Mouse (Mus musculus) forebrain, embryonic 13.5 days (tissue): ENCODE results near the gene Diaph3. TPM values are rescaled to one million over a fixed set of nuclear protein-coding genes. Genes with fewer than 3 reads are reported as not detected.
A peak's percentile ranks its signal among the peaks of the same experiment; 100 is the strongest.

Source experiments
- ATAC-seq: fragments of 200-750 bp; cut with Nextera tagmentation; 2 replicates; pipeline ENCODE4 v1.8.0; 2017
- H3K27ac ChIP-seq: fragments of 300-500 bp; sonication (generic); 2 replicates; pipeline ENCODE4 v1.5.1; 2015; ENCODE audit warnings: inconsistent platforms, mild to moderate bottlenecking, moderate library complexity
- H3K27me3 ChIP-seq: fragments of 300-500 bp; sonication (generic); 2 replicates; pipeline ENCODE4 v1.6.1; 2015; ENCODE audit warnings: mild to moderate bottlenecking, inconsistent platforms
- H3K36me3 ChIP-seq: fragments of 300-500 bp; sonication (generic); 2 replicates; pipeline ENCODE4 v1.6.1; 2015; ENCODE audit warnings: mild to moderate bottlenecking, inconsistent platforms; ENCODE audit not compliant: poor library complexity, severe bottlenecking
- H3K4me1 ChIP-seq: fragments of 300-500 bp; sonication (generic); 2 replicates; pipeline ENCODE4 v1.6.1; 2015; ENCODE audit warnings: inconsistent platforms
- H3K4me2 ChIP-seq: fragments of 300-500 bp; sonication (generic); 2 replicates; pipeline ENCODE4 v1.6.1; 2015; ENCODE audit warnings: inconsistent platforms, mild to moderate bottlenecking, moderate library complexity
- H3K4me3 ChIP-seq: fragments of 300-500 bp; sonication (generic); 2 replicates; pipeline ENCODE4 v1.5.1; 2015; ENCODE audit warnings: mild to moderate bottlenecking, inconsistent platforms
- H3K9ac ChIP-seq: fragments of 300-500 bp; sonication (generic); 2 replicates; pipeline ENCODE4 v1.6.1; 2015; ENCODE audit warnings: mild to moderate bottlenecking, inconsistent platforms
- H3K9me3 ChIP-seq: fragments of 300-500 bp; sonication (generic); replicated peaks from 2 replicates; pipeline ENCODE4 v1.6.1; 2016; ENCODE audit warnings: inconsistent platforms
- WGBS: fragments of 180-500 bp; shearing (Covaris S2); methylation state at CpG from one replicate; pipeline ENCODE4 v1.1.7; 2015; 5-methylcytosine and 5-hydroxymethylcytosine counted together
- polyA plus RNA-seq: library from polyadenylated mRNA; unstranded; fragments of >200 nt; fragmentation: Nextera tagmentation; extraction: Ambion mirVana; gene quantifications from 2 replicates; pipeline ENCODE4 v1.2.1, GENCODE M21; 2015

Diaph3 gene
- polyA plus RNA-seq, 1 experiment from 2014 or later = 10.9 TPM

GRCm38 (mm10) chr14:86714088-86714690 is 426.8 kb downstream of the Diaph3 start:
- Histone ChIP-seq H3K4me3 (no peak overlapping the region), H3K27ac (no peak overlapping the region), H3K4me1 (no peaks in the 10 kb centered on the region), H3K9ac (no peak overlapping the region), H3K36me3 (no peaks in the 10 kb centered on the region), H3K9me3 (no peaks in the 10 kb centered on the region), H3K4me2 (no peak overlapping the region), H3K27me3 (no peaks in the 10 kb centered on the region)
- 84% methylated on average over 2 of the region's 2 CpGs for WGBS
- ATAC-seq = no peak

GRCm38 (mm10) chr14:86704080-86704479 is 437.0 kb downstream of the Diaph3 start:
- WGBS = 85% methylated on average over 3 of the region's 3 CpGs
- Histone ChIP-seq H3K4me2 (no peak overlapping the region), H3K27me3 (no peaks in the 10 kb centered on the region), H3K27ac (no peak overlapping the region), H3K9me3 (no peaks in the 10 kb centered on the region), H3K4me1 (no peaks in the 10 kb centered on the region), H3K9ac (no peak overlapping the region), H3K36me3 (no peaks in the 10 kb centered on the region), H3K4me3 (no peak overlapping the region)
- ATAC-seq = no peak

DNA sequence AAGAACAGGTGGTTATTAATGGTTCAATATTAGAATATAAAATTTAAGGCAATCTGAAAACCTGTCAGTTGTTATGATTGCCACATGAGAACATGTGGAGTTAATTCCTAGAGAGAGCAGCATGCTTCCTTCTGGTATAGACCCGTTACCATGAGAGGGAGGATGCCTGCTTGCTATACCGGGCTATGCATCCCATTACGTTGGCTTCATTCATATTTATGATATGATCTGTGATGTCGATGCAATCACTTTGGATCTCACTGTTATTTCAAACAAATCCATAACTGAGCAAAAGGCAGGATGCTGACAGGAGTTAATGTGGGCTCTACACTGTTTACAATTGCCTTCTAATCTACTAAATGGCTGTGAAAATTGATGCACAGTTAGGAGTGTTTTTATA is 439.9 kb downstream of the Diaph3 start:
- Histone ChIP-seq H3K27me3 (no peaks in the 10 kb centered on the region), H3K9ac (no peak overlapping the region), H3K4me3 (no peak overlapping the region), H3K9me3 (no peaks in the 10 kb centered on the region), H3K4me2 (no peak overlapping the region), H3K4me1 (no peaks in the 10 kb centered on the region), H3K27ac (no peak overlapping the region), H3K36me3 (no peaks in the 10 kb centered on the region)
- 0 out of 2 replicates have a peak, but pooled peaks have one; percentile 50 for ATAC-seq
- WGBS = 70% methylated on average over 4 of the region's 4 CpGs

DNA sequence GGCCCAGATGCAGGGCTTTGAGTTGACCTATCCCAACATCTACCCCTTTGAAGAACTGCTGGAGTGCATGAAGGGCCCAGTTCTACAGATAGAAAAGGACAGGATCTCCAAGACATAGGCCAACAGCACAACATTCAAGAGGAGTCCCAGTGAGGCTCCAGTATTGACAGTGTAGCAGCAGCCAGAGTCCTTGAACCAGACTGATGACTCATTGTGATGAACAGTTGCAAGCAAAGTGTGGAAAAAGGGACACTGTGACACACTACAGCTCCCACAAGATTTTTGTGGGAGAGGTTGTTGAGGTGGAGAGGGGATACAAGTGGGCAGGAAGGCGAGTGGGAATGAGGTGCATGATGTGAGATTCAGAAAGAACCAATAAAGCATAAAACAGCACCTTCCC is 443.1 kb downstream of the Diaph3 start:
- H3K4me3 ChIP-seq = no peak overlapping the region
- no peaks in the 10 kb centered on the region for H3K4me1 ChIP-seq
- no peak overlapping the region for H3K9ac ChIP-seq
- no peak overlapping the region for H3K4me2 ChIP-seq
- H3K9me3 ChIP-seq = no peaks in the 10 kb centered on the region
- no peak for ATAC-seq
- WGBS = 85% methylated on average over 1 of the region's 1 CpGs
- no peaks in the 10 kb centered on the region for H3K36me3 ChIP-seq
- no peaks in the 10 kb centered on the region for H3K27me3 ChIP-seq
- H3K27ac ChIP-seq = no peak overlapping the region

GRCm38 (mm10) chr14:86692714-86693113 is 448.3 kb downstream of the Diaph3 start:
- H3K9ac ChIP-seq = no peak overlapping the region
- no peaks in the 10 kb centered on the region for H3K4me1 ChIP-seq
- H3K36me3 ChIP-seq = no peaks in the 10 kb centered on the region
- no peak overlapping the region for H3K27ac ChIP-seq
- no peaks in the 10 kb centered on the region for H3K27me3 ChIP-seq
- no peaks in the 10 kb centered on the region for H3K9me3 ChIP-seq
- H3K4me2 ChIP-seq = no peak overlapping the region
- H3K4me3 ChIP-seq = no peak overlapping the region
- 88% methylated on average over 4 of the region's 4 CpGs for WGBS
- ATAC-seq = no peak

DNA sequence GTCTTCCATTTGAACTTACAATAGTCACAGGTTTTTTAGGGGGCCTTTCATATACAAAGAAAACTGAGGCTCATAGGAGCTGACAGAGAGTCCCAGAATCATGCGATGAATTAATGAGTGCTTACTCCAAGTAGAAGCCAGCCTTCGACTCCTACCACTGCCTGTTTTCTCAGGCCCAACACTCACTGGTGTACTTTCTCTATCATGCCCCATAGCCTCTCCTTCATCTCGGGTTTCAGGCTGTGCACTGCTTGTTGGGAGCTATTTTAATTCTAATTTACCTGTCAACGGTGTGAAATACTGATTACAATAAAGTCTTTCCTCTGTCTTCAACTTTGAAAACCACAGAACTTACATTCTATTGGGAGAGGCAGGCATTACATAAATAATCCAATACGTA is 449.7 kb downstream of the Diaph3 start:
- Histone ChIP-seq H3K36me3 (no peaks in the 10 kb centered on the region), H3K27ac (no peak overlapping the region), H3K4me1 (no peaks in the 10 kb centered on the region), H3K4me2 (no peak overlapping the region), H3K27me3 (no peaks in the 10 kb centered on the region), H3K4me3 (no peak overlapping the region), H3K9me3 (no peaks in the 10 kb centered on the region), H3K9ac (no peak overlapping the region)
- no peak for ATAC-seq
- 64% methylated on average over 5 of the region's 5 CpGs for WGBS

- no peaks in the 10 kb centered on the region for H3K27me3 ChIP-seq
- peak overlapping the region; percentile 14 for H3K4me2 ChIP-seq
- peak; percentile 80 for ATAC-seq
- no peaks in the 10 kb centered on the region for H3K36me3 ChIP-seq
- H3K4me1 ChIP-seq = peaks cover 14% of the 10 kb centered on the region
- no peak overlapping the region for H3K4me3 ChIP-seq
- no peaks in the 10 kb centered on the region for H3K9me3 ChIP-seq
- no peak overlapping the region for H3K9ac ChIP-seq
- WGBS = 54% methylated on average over 11 of the region's 11 CpGs
- H3K27ac ChIP-seq = peak overlapping the region; percentile 57; the same call in 1 of the 2 replicates
These were observed 456.2 kb downstream of the Diaph3 start for GRCm38 (mm10) chr14:86684585-86685503.

GRCm38 (mm10) chr14:86681951-86682350 is 459.1 kb downstream of the Diaph3 start:
- Histone ChIP-seq H3K27me3 (no peaks in the 10 kb centered on the region), H3K36me3 (no peaks in the 10 kb centered on the region), H3K4me2 (no peak overlapping the region), H3K9me3 (no peaks in the 10 kb centered on the region), H3K9ac (no peak overlapping the region), H3K27ac (no peak overlapping the region), H3K4me3 (no peak overlapping the region), H3K4me1 (peaks cover 18% of the 10 kb centered on the region)
- no peak for ATAC-seq

DNA sequence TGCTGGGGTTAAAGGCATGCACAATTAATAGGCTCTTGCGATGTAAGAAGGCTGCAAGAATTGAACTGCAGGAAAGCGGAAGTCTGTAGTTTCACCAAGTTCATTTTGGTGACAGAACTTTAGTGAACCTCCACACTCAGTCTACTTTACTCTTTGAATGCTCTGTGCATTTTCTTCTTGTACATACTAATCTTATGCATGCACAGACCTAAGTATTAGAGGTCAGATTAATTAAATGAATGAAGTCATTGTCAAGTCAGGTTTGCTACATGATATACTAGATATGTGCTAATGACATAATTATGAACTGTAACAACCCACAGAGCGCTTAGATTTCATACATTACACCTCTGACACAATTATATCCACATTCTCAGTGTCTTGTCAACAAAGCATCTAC is 462.0 kb downstream of the Diaph3 start:
- no peak overlapping the region for H3K4me2 ChIP-seq
- no peaks in the 10 kb centered on the region for H3K36me3 ChIP-seq
- H3K9ac ChIP-seq = no peak overlapping the region
- no peak overlapping the region for H3K4me3 ChIP-seq
- ATAC-seq = no peak
- H3K27ac ChIP-seq = no peak overlapping the region
- 89% methylated on average over 3 of the region's 3 CpGs for WGBS
- H3K9me3 ChIP-seq = no peaks in the 10 kb centered on the region
- H3K4me1 ChIP-seq = peaks cover 9% of the 10 kb centered on the region
- H3K27me3 ChIP-seq = no peaks in the 10 kb centered on the region

DNA sequence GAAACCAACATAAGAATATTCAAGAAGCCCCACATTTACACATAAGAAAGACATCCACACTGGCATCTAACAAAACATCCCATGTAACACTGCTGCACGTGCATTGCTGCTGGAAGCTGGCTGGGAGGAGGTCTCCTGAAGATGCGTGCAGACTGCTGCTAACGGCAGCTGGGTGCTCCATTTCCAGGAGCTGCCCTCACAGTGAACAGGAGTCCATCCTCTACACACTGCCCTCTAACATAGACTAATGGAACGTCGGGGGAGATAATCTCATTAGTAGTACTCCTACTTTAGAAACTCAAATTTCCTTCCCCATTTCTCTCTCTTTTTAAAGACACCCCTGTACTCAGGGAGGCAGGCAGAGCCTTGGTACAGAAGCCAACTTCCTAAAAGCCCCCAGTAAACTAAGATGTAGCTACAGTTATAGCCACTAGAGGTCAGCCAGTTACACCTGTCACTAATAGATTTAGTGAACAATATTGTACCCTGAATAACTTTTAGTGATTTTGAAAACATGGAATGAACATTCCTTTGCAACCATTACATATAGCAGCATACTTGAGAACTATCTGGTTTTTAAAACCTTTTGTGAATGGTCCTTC is 462.8 kb downstream of the Diaph3 start:
- 47% methylated on average over 5 of the region's 5 CpGs for WGBS
- Histone ChIP-seq H3K27ac (no peak overlapping the region), H3K4me2 (no peak overlapping the region), H3K9ac (no peak overlapping the region), H3K4me3 (no peak overlapping the region), H3K4me1 (peaks cover 9% of the 10 kb centered on the region), H3K36me3 (no peaks in the 10 kb centered on the region), H3K9me3 (no peaks in the 10 kb centered on the region), H3K27me3 (no peaks in the 10 kb centered on the region)
- ATAC-seq = peak; percentile 59; the same call in 1 of the 2 replicates

DNA sequence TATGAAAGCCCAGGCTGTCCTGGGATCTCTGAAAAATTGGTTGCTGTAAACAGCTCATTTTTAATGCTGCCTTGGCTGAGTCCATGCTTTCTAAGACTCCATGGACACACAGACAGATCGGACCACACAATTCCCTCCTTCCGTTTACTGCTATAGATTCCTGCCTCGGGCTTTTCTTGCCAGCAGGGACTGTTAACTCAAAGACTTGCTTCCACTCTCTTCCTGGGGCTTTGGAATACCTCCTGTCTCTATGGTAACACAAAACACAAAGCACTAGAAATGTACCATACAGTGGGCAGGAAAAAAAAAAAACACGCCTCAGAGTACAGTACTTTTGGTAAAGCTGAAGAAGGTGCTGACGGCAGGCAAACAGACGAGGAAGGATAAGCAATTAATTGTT is 464.0 kb downstream of the Diaph3 start:
- Histone ChIP-seq H3K4me3 (no peak overlapping the region), H3K36me3 (no peaks in the 10 kb centered on the region), H3K4me1 (peaks cover 9% of the 10 kb centered on the region), H3K27me3 (no peaks in the 10 kb centered on the region), H3K27ac (no peak overlapping the region), H3K9ac (no peak overlapping the region), H3K9me3 (no peaks in the 10 kb centered on the region), H3K4me2 (no peak overlapping the region)
- 13% methylated on average over 6 of the region's 6 CpGs for WGBS
- peak; percentile 74; the same call in 1 of the 2 replicates for ATAC-seq

- Histone ChIP-seq H3K9me3 (no peaks in the 10 kb centered on the region), H3K27me3 (no peaks in the 10 kb centered on the region), H3K9ac (no peak overlapping the region), H3K4me1 (peaks cover 9% of the 10 kb centered on the region), H3K27ac (no peak overlapping the region), H3K4me2 (no peak overlapping the region), H3K4me3 (no peak overlapping the region), H3K36me3 (no peaks in the 10 kb centered on the region)
- 78% methylated on average over 8 of the region's 8 CpGs for WGBS
- no peak for ATAC-seq
These were observed 465.7 kb downstream of the Diaph3 start for GRCm38 (mm10) chr14:86675314-86675713.
